Mouse (Mus musculus): ENCODE measurements around the gene Ssu2. TPM values are rescaled to one million over a fixed set of nuclear protein-coding genes. Genes with fewer than 3 reads are reported as not detected.

Gene Ssu2
- total and polyA plus RNA-seq, 2 experiments from 2014 or later = 0.33 to 0.99 TPM

DNA sequence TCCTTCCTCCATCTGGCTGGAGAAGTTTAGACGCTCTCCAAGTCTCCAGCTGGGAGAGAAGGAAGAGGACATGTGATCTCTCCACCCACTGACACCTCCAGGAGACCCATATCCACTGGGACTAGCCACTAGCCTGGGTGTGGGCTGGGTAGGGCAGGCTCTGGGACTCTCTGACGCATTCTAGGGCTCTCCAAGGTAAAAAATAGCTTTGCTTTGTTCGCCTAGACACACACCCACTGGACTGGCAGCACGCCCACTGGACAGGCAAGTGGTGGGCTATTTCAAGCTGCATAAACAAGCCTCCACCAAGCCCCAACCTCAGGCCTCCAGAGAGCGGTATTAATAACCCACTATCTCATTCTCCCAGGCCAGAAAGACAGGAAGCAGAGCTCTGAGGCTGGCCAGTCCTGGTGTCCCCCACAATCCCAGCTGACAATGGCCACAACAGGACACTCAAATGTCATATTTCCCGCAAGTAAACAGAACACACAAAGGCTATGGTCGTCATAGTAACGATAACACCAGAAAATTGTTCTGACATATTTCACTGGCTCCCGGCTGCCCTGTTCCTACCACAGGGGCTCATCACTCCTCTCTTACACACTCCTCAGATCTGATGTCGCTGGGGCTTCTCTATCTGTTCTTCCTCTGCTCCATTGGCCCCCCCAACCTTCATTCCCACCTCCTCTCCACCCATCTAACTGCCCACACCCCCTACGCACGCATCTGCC lies 14.3 kb upstream of the Ssu2 start:
- Histone ChIP-seq H3K27ac (no peak overlapping the region), H3K4me3 (ENCODE audit: low read length) (no peak overlapping the region), H3K27me3 (ENCODE audit: insufficient read depth, low read length) (no peaks in the 10 kb centered on the region), H3K9me3 (ENCODE audit: low read length) (no peaks in the 10 kb centered on the region), H3K9ac (replicated peaks; ENCODE audit: low read length) (no peak overlapping the region), H3K36me3 (ENCODE audit: insufficient read depth, low read length) (no peaks in the 10 kb centered on the region), H3K4me2 (ENCODE audit: low read depth, low read length) (no peak overlapping the region), H3K4me1 (ENCODE audit: insufficient read depth, low read length) (no peaks in the 10 kb centered on the region)
- WGBS = 60% methylated on average over 12 of the region's 12 CpGs
- no peak for TF ChIP-seq CTCF (IDR thresholded peaks at IDR 0.05; ENCODE audit: low read depth)
- peak; percentile 74 for ATAC-seq
- peak; percentile 32 for DNase-seq (ENCODE audit: low spot score)

DNA sequence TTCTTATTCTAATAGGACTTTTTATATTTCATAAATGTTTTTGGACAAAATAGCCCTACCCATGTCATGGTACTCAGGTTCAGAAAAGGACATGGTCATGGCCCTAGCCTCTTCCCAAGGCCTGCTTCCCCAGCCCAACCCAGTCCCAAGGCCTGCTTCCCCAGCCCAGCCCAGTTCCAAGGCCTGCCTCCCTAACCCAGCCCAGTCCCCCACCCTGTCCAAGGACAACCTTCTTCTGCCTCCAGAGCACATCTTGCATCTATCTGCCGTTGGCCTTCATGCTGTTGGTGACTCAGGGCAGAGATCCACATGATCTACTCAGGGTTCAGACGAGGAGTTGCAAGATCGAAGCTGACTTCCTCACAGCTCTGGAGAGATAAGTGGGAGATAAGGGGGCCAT lies 9.5 kb upstream of the Ssu2 start:
- no peak for ATAC-seq
- Histone ChIP-seq H3K27ac (no peak overlapping the region), H3K4me2 (ENCODE audit: low read depth, low read length) (no peak overlapping the region), H3K4me3 (ENCODE audit: low read length) (no peak overlapping the region), H3K9ac (replicated peaks; ENCODE audit: low read length) (no peak overlapping the region), H3K36me3 (ENCODE audit: insufficient read depth, low read length) (no peaks in the 10 kb centered on the region), H3K4me1 (ENCODE audit: insufficient read depth, low read length) (no peaks in the 10 kb centered on the region), H3K27me3 (ENCODE audit: insufficient read depth, low read length) (no peaks in the 10 kb centered on the region), H3K9me3 (ENCODE audit: low read length) (no peaks in the 10 kb centered on the region)
- no peak for DNase-seq (ENCODE audit: low spot score)
- WGBS = 80% methylated on average over 3 of the region's 3 CpGs
- TF ChIP-seq CTCF (IDR thresholded peaks at IDR 0.05; ENCODE audit: low read depth) = no peak

DNA sequence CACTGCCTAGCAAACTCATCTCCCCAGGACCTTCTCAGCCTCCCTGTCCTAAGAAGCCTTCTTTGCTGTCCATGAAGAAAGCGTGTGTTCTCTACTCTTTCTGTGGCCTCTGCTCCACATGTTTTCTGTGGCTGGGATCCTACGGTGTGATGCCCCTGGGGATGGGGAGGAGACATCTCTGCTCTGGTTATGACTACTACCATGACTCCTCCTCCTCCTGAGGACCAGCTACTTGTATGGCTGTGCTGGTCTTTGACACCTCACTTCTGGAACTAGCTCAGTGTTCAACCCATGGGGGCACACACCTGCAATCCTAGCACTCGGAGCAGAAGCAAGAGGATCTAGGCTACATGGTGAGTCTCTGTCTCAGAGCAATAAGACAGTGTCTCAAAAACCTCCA lies 8.5 kb upstream of the Ssu2 start:
- Histone ChIP-seq H3K9ac (replicated peaks; ENCODE audit: low read length) (no peak overlapping the region), H3K4me2 (ENCODE audit: low read depth, low read length) (no peak overlapping the region), H3K27ac (no peak overlapping the region), H3K27me3 (ENCODE audit: insufficient read depth, low read length) (no peaks in the 10 kb centered on the region), H3K36me3 (ENCODE audit: insufficient read depth, low read length) (no peaks in the 10 kb centered on the region), H3K9me3 (ENCODE audit: low read length) (no peaks in the 10 kb centered on the region), H3K4me1 (ENCODE audit: insufficient read depth, low read length) (no peaks in the 10 kb centered on the region), H3K4me3 (ENCODE audit: low read length) (no peak overlapping the region)
- WGBS = 91% methylated on average over 3 of the region's 3 CpGs
- DNase-seq (ENCODE audit: low spot score) (no peak), ATAC-seq (no peak)
- TF ChIP-seq CTCF (IDR thresholded peaks at IDR 0.05; ENCODE audit: low read depth) = no peak

DNA sequence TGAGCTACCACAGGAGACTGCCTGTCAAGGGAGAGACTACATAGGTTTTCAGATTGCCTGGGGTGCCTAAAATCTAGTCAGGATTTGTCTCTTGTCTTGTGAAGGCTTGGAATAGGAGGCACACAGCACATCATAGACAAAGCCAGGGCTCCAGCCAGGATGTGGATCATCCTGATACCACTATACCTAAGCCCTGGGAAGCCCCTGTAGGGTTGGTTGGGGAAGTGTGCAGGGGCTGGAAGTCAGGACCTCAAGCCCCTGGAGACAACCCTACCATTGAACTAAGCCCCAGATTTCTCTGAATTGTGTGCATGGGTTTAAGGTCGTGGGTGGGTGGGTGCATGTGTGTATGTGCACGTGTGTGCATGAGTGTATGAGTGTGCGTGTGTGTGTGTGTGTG lies 562 bp upstream of the Ssu2 start:
- DNase-seq (ENCODE audit: low spot score) (no peak), ATAC-seq (no peak)
- H3K9ac ChIP-seq (replicated peaks; ENCODE audit: low read length) = no peak overlapping the region
- no peaks in the 10 kb centered on the region for H3K4me1 ChIP-seq (ENCODE audit: insufficient read depth, low read length)
- no peak overlapping the region for H3K27ac ChIP-seq
- H3K36me3 ChIP-seq (ENCODE audit: insufficient read depth, low read length) = no peaks in the 10 kb centered on the region
- H3K4me3 ChIP-seq (ENCODE audit: low read length) = no peak overlapping the region
- H3K4me2 ChIP-seq (ENCODE audit: low read depth, low read length) = no peak overlapping the region
- WGBS = 98% methylated on average over 3 of the region's 3 CpGs
- H3K9me3 ChIP-seq (ENCODE audit: low read length) = no peaks in the 10 kb centered on the region
- TF ChIP-seq CTCF (IDR thresholded peaks at IDR 0.05; ENCODE audit: low read depth) = no peak
- no peaks in the 10 kb centered on the region for H3K27me3 ChIP-seq (ENCODE audit: insufficient read depth, low read length)

DNA sequence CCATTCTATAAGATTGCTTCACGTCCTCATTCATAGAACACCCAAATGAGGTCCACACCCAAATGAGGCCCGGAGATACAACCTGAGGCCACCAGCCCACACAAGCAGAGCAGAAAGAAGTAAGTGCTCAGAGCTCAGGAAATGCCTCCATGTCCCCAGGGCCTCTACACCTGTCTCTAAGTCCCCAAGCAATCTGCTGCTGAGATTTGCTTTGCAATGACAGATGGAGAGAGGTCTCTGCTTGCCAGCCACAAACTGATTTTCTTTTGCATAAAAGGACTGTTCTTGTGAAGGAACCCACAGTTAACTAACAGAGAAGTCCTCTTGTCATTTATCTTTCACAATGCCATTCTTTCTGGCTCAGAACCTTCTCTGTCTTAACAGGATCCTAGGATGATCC lies 1.6 kb downstream of the Ssu2 start:
- 72% methylated on average over 2 of the region's 2 CpGs for WGBS
- Histone ChIP-seq H3K36me3 (ENCODE audit: insufficient read depth, low read length) (no peaks in the 10 kb centered on the region), H3K27ac (no peak overlapping the region)

DNA sequence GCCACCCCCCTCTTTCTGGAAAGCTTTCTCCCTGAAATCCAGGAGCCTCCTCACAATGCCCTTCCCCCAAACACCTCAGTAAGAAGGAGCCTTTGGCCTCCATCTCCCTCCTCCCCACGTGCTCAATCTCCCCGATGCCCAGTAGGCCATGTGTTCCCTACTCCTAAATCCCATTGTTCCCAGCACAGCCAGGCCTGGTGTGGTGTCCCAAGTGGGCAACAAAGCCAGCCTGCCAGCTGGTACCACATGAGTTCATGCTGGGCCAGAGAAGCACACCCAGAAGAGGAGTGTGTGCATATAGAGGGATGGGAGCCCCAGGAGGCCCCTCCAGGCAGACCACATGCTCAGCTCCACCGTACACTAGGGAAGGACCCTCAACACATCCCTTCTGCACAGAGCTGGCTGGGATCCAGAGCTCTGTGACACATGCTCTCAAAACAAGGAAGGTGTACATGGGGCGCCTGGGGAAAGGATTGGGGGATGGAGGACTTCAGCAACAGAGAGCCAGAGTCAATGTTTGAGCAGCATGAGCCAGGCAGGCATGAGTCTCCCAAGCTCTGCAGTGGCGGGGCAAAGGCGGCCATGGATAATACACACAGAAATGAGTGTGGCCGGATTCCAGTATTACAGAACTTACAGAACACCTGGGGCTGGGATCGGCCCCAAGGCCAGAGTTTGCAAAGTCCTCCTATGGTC lies 4.7 kb downstream of the Ssu2 start:
- Histone ChIP-seq H3K27ac (no peak overlapping the region), H3K36me3 (ENCODE audit: insufficient read depth, low read length) (no peaks in the 10 kb centered on the region), H3K9ac (replicated peaks; ENCODE audit: low read length) (no peak overlapping the region), H3K4me3 (ENCODE audit: low read length) (no peak overlapping the region), H3K9me3 (ENCODE audit: low read length) (no peaks in the 10 kb centered on the region), H3K4me1 (ENCODE audit: insufficient read depth, low read length) (no peaks in the 10 kb centered on the region), H3K4me2 (ENCODE audit: low read depth, low read length) (no peak overlapping the region), H3K27me3 (ENCODE audit: insufficient read depth, low read length) (no peaks in the 10 kb centered on the region)
- TF ChIP-seq CTCF (IDR thresholded peaks at IDR 0.05; ENCODE audit: low read depth) = no peak
- DNase-seq (ENCODE audit: low spot score) (peak; percentile 5), ATAC-seq (peak; percentile 39)
- 60% methylated on average over 8 of the region's 8 CpGs for WGBS

More for the DNA sequence above, 1.6 kb downstream of the Ssu2 start:
- no peak for TF ChIP-seq CTCF (IDR thresholded peaks at IDR 0.05; ENCODE audit: low read depth)
- DNase-seq (ENCODE audit: low spot score) = no peak
- no peaks in the 10 kb centered on the region for H3K9me3 ChIP-seq (ENCODE audit: low read length)
- no peak overlapping the region for H3K9ac ChIP-seq (replicated peaks; ENCODE audit: low read length)
- ATAC-seq = no peak
- no peaks in the 10 kb centered on the region for H3K4me1 ChIP-seq (ENCODE audit: insufficient read depth, low read length)
- no peaks in the 10 kb centered on the region for H3K27me3 ChIP-seq (ENCODE audit: insufficient read depth, low read length)
- H3K4me2 ChIP-seq (ENCODE audit: low read depth, low read length) = no peak overlapping the region
- H3K4me3 ChIP-seq (ENCODE audit: low read length) = no peak overlapping the region

DNA sequence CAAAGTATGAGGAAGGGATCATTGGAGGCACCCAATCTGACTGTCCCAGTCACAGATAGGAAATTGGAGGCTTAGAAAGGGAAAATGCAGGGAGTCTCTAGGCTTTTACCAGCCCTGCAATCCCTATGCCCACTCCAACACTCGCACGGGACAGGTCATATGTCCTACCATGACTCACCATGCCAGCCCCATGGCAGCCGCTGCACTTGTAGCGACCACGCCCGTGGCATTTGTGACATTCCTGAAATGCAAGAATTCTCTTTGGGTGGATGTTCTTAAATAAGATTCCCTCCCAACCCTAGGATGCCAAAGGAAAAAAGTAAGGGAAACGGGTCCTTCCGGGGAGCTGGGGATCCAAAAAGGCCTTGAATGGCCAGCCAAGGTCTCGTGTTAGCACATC lies 8.8 kb downstream of the Ssu2 start:
- Histone ChIP-seq H3K4me2 (ENCODE audit: low read depth, low read length) (no peak overlapping the region), H3K27ac (no peak overlapping the region), H3K4me1 (ENCODE audit: insufficient read depth, low read length) (no peaks in the 10 kb centered on the region), H3K36me3 (ENCODE audit: insufficient read depth, low read length) (no peaks in the 10 kb centered on the region), H3K9ac (replicated peaks; ENCODE audit: low read length) (no peak overlapping the region), H3K27me3 (ENCODE audit: insufficient read depth, low read length) (no peaks in the 10 kb centered on the region), H3K4me3 (ENCODE audit: low read length) (no peak overlapping the region), H3K9me3 (ENCODE audit: low read length) (no peaks in the 10 kb centered on the region)
- no peak for ATAC-seq
- TF ChIP-seq CTCF (IDR thresholded peaks at IDR 0.05; ENCODE audit: low read depth) = no peak
- no peak for DNase-seq (ENCODE audit: low spot score)
- WGBS = 94% methylated on average over 9 of the region's 9 CpGs
